Mouse (Mus musculus) frontal cortex, adult (tissue): ENCODE measurements around the gene Capg.

ENCODE experiments used
- ATAC-seq: cut with Nextera tagmentation; 2 replicates; pipeline ENCODE4 v1.9.2; 2017; ENCODE audit warnings: mild to moderate bottlenecking, moderate library complexity, mixed read lengths; ENCODE audit not compliant: low TSS enrichment

Capg gene

DNA sequence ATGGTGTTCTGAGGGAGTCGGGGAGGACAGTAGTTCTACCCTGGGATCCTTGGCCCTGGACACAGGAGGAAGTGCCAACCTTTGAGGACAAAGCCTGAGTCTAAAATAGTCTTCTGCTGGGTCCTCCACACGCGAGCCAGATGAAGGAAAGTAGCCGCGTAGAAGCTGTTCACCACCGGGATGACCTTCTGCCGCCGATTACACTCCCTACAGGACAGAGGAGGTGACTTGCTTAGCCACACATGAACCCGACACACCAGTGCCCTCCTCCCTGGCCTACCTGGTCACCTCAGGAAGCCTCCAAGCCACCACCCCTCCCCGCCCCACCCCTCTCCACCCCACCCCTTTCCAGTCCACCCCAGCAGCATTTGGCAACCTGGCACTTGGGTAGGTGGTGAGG is 24.5 kb downstream of the Capg start:
- ATAC-seq = no peak

DNA sequence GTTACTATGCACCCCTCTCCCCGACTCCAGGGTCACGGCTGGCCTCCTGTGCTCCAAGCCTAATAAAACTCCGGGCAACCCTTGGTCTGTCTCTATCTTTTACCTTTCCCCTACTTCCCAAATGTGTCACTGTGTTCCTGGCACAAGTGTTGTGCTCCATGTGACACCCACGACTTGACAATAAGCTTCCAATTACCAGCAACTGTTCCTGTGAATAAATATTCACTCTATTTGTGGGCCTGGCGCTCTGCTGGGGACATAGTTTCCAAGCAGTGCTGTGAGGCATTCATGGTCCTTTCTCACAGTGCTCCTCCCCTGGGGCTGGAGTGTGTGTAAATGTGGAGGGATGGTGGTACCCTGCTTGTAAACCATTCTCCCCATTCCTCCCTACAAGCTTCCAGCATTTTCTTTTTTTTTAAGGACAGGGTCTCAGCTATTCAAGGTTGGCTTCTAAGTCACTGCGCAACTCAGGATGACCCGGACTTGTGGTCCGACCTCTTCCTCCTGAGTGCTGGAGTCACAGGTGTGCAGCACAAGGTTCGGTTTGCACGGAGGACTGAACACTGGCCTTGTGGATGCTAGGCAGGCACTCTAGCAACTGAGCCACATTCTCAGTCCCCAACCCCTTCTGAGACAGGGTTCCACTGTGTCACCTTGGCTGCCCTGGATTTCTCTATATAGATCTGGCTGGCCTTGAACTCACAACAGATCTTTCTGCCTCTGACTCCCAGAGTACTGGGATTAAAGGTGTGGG is 26.6 kb downstream of the Capg start:
- peak; percentile 22; the same call in 1 of the 2 replicates for ATAC-seq

DNA sequence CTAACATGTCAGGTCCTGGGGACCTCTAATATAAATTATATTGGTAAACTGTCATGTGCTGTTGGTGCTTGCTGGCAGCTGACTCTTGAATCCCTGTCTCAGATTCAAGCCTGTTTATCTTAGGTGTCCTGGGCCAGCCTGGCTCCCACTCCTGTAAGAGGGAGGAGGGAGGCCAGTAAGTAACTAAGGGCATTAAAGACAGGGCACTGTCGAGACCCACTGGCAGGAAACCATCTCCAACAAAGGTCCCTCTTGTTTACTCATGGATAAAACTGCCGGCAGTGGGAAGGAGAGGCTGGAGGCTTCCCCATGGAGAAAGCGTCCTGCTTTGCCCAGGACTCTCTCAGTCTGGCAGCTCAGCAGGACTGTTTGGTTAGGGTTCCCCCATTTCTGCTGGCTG is 27.6 kb downstream of the Capg start:
- 0 out of 2 replicates have a peak, but pooled peaks have one; percentile 7 for ATAC-seq

DNA sequence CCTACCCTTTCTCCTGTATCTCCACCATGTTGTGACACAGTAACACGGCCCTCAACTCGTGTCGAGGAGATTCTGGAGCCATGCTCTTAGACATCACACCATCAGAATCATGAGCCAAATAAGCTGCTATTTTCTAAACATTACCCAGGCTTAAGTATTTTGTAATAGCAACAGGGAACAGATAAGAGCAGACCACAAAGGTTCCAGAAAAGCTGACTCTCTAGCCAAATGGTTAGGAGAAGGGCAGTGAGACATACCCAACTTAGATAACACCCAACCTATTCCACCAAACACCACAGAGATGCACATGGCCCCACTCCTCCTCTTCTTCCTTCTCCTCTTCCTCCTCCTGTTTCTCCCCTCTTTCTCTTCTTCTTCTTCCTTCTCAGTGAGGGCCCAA is 31.9 kb downstream of the Capg start:
- no peak for ATAC-seq

DNA sequence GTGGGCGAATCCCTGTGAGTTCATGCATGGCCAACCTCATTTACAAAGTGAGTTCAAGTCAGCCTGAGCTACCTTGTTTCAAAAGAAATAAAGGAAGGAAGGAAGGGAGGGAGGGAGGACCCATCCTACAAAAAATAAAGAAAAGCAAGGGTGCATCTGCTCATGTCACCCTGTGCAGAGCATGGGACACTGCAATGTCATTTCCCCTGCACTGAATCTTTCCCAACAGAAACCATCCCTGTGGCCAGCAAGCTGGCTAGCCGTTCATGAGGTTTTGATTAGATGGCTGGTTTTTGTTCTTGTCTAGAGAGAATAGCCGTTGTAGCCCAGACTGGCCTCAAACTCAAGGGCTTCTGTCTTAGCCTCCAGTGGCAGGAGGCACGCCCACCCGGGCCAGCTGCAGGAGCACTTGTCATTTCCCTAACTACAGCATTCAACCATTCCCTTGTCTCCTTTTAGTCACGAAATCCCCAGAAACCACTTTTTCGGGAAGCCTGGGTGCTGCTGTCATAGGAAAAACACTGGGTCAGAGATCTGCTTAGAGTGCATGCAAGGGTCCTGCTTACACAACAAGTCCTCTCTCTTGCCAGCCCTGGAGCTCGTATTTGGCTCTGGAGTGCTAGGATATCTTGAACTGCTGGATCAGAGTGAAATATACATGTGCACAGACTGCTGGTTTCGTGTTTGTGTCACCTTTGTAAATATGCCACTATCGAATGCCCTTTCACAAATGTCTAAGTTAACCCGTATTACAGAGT is 37.6 kb downstream of the Capg start:
- ATAC-seq = 0 out of 2 replicates have a peak, but pooled peaks have one; percentile 23

DNA sequence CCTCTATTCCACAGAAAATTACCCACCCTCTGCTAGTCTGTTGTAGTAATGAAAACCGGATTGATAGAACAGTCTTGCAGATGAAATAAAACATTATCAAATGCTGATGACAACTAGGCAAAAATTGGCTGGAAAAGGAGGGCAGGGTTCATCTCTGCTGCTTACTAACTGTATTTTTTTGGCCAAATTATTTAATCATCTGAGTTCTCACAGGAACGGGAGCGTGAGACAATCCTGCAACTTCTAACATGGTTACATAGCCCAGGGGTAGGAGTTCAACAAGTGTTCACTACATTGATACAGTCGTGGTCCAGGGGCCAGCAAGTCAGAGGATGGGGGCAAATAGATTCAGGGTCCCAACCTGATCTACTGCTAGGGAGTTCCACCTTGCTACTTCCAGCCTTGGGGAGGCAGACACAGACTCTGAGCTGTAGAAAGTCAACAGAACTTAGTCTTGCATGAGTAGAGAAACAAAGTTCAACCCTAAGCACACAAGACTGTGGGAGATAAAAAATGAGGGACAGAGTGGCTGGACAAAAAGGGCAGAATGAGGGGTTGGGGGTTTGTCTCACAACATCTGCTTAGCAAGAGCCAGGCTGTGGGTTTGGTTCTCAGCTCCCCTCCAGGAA is 39.1 kb downstream of the Capg start:
- no peak for ATAC-seq

DNA sequence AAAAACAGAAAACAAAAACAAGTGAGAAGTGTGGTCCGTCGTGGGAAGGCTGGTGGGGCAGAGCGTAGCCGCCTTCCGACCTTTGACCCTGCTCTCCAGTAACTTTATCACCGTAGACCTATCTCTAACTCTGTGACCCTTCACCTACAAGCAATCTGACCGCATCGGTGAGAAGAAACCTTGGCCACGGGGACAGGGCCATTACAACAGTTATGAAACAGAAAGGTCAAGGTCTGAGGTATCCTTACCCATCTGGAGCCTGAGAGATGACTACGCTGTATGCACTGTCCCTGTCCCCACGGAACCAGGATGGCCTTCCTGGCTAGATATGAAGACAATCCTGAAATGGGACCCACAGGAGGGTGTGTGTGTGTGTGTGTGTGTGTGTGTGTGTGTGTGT is 40.0 kb downstream of the Capg start:
- no peak for ATAC-seq

DNA sequence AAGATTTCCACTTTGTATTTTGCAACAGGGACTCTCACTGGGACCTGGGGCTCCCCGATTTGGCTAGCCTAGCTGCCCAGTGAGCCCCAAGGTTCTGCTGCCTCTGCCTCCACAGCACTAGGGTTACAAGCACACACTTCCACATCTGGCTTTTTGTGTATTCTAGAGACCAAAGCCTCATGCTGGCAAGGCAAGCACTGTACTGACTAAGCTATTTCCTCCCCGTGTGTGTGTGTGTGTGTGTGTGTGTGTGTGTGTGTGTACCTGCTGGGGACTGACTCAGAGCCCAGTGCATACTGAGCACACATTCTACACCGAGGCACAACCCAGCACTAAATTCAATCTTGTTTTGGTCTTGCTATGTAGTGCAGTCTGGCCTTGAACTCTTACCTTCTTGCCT is 42.5 kb downstream of the Capg start:
- no peak for ATAC-seq

DNA sequence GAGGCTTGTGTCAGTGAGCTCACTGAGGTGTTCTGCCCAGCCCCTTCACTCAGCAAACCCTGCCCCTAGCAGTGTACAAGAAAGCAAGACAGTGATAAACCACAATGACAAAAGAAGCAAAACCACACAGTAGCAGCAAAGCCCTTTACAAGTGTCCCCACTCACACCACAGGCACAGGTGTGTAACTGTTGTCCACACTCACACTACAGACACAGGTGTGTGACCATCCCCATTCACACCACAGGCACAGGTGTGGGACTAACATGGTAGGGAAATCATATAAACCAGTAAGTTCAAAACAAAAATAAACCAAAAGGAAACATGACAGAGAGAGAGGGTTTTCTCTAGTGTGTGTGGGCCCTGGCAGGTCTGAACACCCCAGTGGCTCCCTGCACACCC is 44.1 kb downstream of the Capg start:
- ATAC-seq = no peak

DNA sequence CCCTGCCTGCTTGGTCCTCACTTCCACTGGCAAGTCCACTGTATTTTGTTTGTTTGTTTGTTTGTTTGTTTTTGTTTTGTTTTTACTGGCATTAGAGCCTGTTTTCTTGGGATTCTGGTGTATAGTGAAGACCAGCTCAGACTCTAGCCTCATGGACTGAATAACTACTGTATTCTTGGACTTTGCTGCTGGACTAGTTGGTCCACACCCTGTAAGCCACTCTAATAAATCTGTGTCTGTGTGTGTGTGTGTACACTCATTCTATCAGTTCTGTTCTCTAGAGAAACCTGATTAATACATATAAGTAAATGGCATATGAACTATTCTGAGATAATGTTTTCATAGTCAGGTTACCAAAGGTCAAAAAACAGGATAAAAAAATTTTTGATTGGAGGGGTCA is 45.9 kb downstream of the Capg start:
- ATAC-seq = no peak

DNA sequence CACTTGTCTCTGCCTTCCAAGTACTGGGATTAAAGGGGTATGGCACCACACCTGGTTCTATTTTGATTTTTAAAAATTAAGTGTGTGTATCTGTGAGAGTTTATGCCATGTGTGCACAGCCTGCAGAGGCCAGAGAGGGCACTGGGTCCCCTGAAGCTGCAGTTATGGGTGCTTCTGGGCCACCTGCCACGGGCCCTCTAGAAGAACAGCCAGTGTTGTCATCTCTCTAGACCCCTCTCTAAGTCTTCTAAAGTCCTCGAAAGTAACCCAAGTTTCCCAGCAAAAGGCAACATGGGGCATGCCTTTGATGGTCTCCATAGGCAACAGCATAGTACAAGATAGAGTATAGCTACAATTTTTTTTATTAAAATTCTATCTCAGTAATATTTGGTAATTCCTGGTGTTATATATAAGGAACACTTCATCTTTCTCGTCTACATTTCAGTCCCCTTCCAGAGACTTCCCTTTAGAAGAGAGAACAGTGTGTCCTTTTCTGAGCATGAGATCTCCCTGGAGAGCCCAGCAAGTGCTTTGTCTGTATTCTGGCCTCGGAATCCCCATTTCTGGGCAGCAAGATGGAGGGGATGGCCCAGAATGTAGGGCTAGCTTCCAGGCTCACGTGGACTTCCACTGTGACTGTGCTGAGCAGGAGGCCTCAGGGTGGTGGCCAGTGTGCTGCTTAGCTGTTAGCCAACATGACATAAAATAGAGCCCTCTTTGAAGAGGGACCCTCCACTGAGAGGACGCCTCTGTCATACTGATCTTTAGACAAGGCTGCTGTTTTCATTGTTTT is 49.0 kb downstream of the Capg start:
- ATAC-seq = no peak

DNA sequence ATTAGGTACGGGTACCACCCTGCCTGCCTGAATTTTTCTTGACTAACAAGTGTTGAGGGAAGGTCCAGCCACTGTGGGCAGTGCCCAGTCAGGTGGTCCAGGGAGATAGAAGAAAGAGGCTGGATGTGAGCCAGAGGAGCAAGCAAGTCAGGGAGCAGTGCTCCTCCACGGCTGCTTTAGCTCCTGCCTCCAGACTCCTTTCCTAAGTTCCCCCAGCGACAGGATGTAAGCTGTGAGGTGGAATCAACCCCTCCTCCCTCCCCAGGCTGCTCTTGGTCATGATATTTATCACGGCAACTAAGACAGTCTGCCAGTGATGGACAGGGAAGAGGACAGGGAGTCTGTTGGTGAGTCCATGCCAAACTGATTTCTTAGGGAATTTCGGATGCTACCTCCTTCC is 49.7 kb downstream of the Capg start:
- ATAC-seq = no peak

DNA sequence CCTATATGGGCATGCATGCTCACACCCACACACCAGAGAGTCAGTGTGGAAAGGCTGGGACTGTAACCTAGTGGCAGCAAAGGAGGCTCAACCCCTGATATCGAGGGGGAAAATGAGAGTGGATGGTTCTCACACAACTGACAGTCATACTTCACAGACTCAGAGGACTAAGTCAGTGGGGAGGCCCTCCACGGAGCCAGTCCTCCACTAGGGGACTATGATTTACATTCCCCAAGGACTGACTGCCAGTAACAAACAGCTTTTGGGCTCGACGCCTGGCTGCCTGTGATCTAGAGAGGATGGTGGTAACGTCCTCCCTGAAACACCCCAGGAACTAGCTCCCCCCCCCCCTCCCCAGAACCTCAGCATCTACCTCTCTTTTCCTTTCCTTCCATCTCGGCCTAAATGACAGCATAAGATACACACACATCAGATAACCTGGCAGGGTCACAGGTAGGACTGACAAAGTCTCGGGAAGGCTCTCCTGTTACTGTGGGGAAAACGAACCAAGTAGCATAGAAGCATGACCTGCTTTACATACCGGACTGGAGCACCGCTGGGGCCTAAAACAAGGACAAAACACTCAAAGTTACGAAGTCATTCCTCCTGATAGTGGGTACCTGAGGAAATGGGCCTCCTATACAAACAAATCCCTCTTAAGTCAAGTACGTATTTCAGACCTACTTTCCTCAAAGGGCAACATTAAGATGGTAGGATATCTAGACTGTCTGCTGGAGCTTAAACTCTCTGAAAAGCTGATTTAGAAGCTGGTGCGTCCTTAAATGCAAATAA is 53.1 kb downstream of the Capg start:
- ATAC-seq = peak; percentile 3; the same call in 1 of the 2 replicates

DNA sequence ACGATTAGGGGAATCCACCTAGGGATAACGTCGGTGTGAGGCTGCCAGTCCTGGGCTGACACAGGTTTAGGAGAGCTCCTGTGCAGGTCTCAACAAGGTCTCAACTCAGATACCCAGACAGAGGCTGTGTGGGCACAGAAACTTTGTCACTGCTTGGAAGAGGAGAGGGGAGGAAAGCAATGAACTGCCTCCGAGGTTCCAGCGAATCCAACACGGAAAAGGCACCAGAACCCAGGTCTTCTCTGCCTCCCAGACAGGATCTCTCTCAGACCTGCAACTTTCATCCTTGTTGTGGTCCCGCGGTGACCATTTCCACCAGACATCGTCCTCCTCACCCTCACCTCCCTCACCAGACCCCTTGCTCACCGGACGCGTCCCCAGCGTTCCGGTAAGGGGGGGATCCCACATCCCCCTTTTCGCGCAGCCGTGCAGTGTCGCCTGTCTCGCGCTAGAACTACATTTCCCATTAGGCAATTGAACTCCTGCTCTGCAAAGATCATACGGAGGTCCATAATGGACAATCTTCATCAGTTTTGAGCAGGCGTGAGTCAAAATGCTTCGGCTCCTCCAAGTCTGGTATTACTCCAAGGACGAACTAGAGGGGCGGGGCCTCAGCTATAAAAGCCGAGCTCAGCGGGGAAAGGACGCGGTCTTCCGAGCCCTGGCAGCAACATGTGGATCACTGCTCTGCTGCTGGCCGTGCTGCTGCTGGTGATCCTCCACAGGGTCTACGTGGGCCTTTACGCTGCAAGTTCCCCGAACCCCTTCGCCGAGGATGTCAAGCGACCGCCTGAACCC is 54.0 kb downstream of the Capg start, which contains the start of the genes Elmod3 and Retsat:
TSS of gene Elmod3 (minus strand) at position 458 of the 798 bp plus-strand sequence.
TSS of gene Retsat (plus strand) at position 520 of the 798 bp plus-strand sequence.
- ATAC-seq = peak; percentile 76

DNA sequence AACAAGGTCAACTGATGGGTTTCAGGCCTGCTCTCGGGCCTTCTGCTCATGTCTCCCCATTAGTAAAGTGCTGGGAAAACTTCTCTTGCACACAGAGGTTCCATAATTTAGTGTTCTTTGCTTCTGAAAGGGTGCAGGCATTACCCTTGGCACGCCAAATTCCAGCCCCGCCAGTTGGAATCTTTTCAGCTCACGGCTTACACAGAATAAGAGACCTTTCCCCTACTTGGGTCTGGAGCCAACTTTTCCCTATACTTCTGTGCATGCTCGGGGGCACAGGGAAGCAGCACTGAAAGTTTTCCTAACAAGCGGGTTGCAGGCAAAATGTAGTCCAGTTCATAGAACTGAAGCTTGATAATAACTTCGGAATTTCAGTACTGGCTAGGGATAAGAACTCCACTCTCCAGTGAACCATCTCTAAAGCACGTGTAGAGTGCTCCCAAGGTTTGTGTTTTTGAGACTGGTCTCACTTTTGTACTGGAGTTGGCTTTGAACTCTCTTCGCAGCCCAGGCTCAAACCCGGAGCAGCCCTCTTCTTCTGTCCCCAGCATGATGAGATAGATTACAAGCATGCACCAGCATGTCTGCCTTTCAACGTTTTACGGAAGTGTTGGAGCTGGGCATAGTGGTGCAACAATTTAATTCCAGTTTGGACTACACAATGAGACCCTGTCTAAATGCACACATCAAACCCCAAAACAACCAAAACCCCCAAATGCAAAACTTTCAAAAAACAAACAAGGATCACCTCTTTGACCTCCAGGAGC is 54.8 kb downstream of the Capg start:
- ATAC-seq = no peak

DNA sequence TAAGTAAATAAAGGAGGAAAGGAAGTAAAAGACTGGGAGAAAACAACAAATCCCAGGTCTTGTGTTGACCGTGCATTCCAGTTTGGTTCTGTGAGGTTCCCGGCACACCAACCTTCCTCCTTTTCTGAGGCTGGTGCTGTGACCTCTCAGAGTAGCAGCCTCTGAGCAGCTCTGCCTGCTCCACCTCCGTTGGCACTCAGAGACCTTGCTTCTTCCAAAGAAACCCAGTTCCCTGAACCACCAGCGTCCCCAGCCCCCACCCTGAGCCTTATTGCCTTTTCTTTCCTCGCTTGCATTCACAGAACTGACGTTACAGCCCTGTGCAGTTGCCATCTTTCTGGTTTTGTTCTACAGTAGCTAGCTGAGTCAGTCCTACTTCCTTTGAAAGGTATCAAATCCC is 56.0 kb downstream of the Capg start:
- ATAC-seq = no peak

DNA sequence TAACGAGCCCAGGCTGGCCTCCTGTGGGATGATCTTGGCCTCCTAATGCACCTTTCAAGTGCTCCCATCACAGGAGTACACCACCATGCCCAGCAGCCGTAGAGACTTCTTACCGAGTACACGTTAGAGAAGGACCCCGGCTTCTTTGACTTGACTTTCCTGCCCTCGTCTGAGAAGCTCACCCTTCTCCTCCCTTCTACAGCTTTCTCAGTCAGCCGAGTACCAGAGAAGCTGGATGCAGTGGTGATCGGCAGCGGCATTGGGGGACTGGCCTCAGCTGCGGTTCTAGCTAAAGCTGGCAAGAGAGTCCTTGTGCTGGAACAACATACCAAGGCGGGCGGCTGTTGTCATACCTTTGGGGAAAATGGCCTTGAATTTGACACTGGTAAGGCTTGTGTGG is 56.6 kb downstream of the Capg start:
- no peak for ATAC-seq

DNA sequence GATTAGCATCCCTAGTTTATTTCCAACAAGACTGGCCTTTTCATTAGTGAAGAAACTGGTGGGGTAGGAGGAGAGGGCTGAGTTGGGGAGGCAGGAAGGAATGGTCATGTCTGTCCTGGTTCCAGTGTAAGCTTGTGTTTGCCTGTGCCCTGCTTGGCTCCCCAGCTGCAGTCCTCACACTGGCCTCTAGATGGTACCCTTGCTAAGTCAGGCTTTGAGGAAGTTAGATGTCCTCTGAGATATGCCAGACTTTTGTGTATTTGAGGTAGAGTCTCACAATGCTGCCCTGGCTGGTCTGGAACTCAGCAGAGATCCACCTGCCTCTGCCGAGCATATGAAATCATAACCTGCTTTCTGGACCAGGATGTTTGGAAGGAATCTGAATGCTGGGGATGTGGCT is 57.5 kb downstream of the Capg start:
- ATAC-seq = peak; percentile 47

DNA sequence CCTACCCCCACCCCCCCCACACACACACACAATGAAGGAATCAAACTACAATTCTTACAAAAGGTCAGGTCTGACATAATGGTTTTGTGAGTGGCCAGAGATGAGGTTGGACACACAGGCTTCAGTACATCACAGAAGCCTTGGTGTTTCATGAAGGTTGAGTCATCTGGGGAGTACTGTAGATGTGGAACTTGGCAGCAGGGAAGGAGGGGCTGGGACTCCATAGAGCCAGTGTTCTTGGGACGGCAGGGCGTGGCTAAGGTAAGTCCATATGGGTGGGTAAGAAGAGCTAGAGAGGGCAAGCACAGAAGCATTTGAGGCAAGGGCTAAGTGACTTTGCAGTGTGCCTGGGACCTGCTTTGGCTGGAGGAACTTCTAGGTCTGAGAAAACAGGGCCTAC is 59.9 kb downstream of the Capg start:
- ATAC-seq = no peak
